Mouse (Mus musculus): ENCODE results near the gene Cfap52. TPM values are rescaled to one million over a fixed set of nuclear protein-coding genes. Genes with fewer than 3 reads are reported as not detected.

The Cfap52 gene
- polyA plus RNA-seq, 1 experiment from 2014 or later, result not detected

GRCm38 (mm10) chr11:67888521-67888920, 76.9 kb downstream of the Cfap52 start:
- H3K27me3 ChIP-seq (replicated peaks), result no peaks in the 10 kb centered on the region
- H3K36me3 ChIP-seq, result no peaks in the 10 kb centered on the region
- 62% methylated on average over 5 of the region's 5 CpGs for WGBS (ENCODE audit: insufficient replicate concordance)
- H3K9ac ChIP-seq, result no peak overlapping the region
- no peak overlapping the region for H3K4me2 ChIP-seq
- H3K27ac ChIP-seq, result no peak overlapping the region
- H3K4me3 ChIP-seq, result no peak overlapping the region
- ATAC-seq, result no peak
- 0 out of 2 replicates have a peak, but pooled peaks cover 4% of the 10 kb centered on the region for H3K9me3 ChIP-seq (replicated peaks)
- no peaks in the 10 kb centered on the region for H3K4me1 ChIP-seq

DNA sequence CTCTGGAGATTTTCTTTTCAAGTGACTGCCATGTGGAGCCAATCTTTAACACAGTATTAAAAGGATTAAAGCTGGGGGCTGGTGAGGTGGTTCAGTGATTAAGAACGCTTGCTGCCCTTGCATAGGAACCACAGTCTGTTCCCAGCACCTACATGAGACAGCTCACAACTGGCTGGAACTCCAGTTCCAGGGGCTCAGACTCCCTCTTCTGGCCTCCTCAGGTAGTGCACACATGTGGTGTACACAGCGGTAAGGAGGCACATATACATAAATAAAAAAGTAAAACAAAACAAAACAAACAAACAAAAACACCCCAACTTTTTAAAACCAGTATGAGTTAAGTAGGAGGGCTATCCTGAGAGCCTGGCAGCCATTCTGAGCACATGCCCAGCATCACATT, 79.5 kb downstream of the Cfap52 start:
- no peaks in the 10 kb centered on the region for H3K36me3 ChIP-seq
- H3K27ac ChIP-seq, result no peak overlapping the region
- 84% methylated on average over 2 of the region's 2 CpGs for WGBS (ENCODE audit: insufficient replicate concordance)
- 0 out of 2 replicates have a peak, but pooled peaks cover 4% of the 10 kb centered on the region for H3K9me3 ChIP-seq (replicated peaks)
- no peak for ATAC-seq
- no peak overlapping the region for H3K4me3 ChIP-seq
- H3K27me3 ChIP-seq (replicated peaks), result no peaks in the 10 kb centered on the region
- H3K9ac ChIP-seq, result no peak overlapping the region
- no peak overlapping the region for H3K4me2 ChIP-seq
- H3K4me1 ChIP-seq, result no peaks in the 10 kb centered on the region

Other genes starting within 250 kb of the Cfap52 start
- 0.17 and 0.18 TPM in 2 replicates for gene Glp2r, start 194.5 kb downstream of the Cfap52 start, polyA plus RNA-seq (2016; fragmentation: Nextera tagmentation; extraction: Ambion mirVana)
- gene Gsg1l2, start 191.0 kb downstream of the Cfap52 start, polyA plus RNA-seq (2016; fragmentation: Nextera tagmentation; extraction: Ambion mirVana), result not detected in 2 replicates
- not detected in 2 replicates for gene Dhrs7c, start 167.5 kb downstream of the Cfap52 start, polyA plus RNA-seq (2016; fragmentation: Nextera tagmentation; extraction: Ambion mirVana)
- gene Usp43, start 43.5 kb downstream of the Cfap52 start, polyA plus RNA-seq (2016; fragmentation: Nextera tagmentation; extraction: Ambion mirVana), result 0.07 and 0.11 TPM in 2 replicates
- gene Stx8, start 542 bp upstream of the Cfap52 start, polyA plus RNA-seq (2016; fragmentation: Nextera tagmentation; extraction: Ambion mirVana), result 33.8 and 34.9 TPM in 2 replicates